Mouse (Mus musculus) embryonic facial prominence, embryonic 12.5 days (tissue): ENCODE results near the gene Gspt1. TPM values are rescaled to one million over a fixed set of nuclear protein-coding genes. Genes with fewer than 3 reads are reported as not detected.

Source experiments
- ATAC-seq: fragments of 200-750 bp; cut with Nextera tagmentation; 2 replicates; pipeline ENCODE4 v1.8.0; 2017; ENCODE audit not compliant: insufficient number of reproducible peaks, insufficient read depth, low FRiP score, low TSS enrichment
- H3K27ac ChIP-seq: fragments of 300-500 bp; sonication (generic); 2 replicates; pipeline ENCODE4 v1.5.1; 2016; ENCODE audit warnings: mild to moderate bottlenecking
- H3K27me3 ChIP-seq: fragments of 300-500 bp; sonication (generic); 2 replicates; pipeline ENCODE4 v1.6.1; 2016; ENCODE audit warnings: mild to moderate bottlenecking, moderate library complexity
- H3K36me3 ChIP-seq: fragments of 300-500 bp; sonication (generic); 2 replicates; pipeline ENCODE4 v1.6.1; 2016; ENCODE audit warnings: mild to moderate bottlenecking
- H3K4me1 ChIP-seq: fragments of 300-500 bp; sonication (generic); 2 replicates; pipeline ENCODE4 v1.6.1; 2016
- H3K4me2 ChIP-seq: fragments of 300-500 bp; sonication (generic); replicated peaks from 2 replicates; pipeline ENCODE4 v1.6.1; 2016; ENCODE audit warnings: mild to moderate bottlenecking, moderate library complexity
- H3K4me3 ChIP-seq: fragments of 300-500 bp; sonication (generic); 2 replicates; pipeline ENCODE4 v1.5.1; 2016; ENCODE audit warnings: mild to moderate bottlenecking
- H3K9ac ChIP-seq: fragments of 300-500 bp; sonication (generic); 2 replicates; pipeline ENCODE4 v1.6.1; 2016; ENCODE audit warnings: mild to moderate bottlenecking, moderate library complexity
- H3K9me3 ChIP-seq: fragments of 300-500 bp; sonication (generic); 2 replicates; pipeline ENCODE4 v1.6.1; 2016; ENCODE audit warnings: mild to moderate bottlenecking, moderate library complexity
- WGBS: fragments of 180-500 bp; shearing (Covaris S2); methylation state at CpG from one replicate; pipeline ENCODE4 v1.1.7; 2016; 5-methylcytosine and 5-hydroxymethylcytosine counted together
- polyA plus RNA-seq: library from polyadenylated mRNA; unstranded; fragments of >200 nt; fragmentation: Nextera tagmentation; extraction: Ambion mirVana; gene quantifications from 2 replicates; pipeline ENCODE4 v1.2.1, GENCODE M21; 2016

Gene Gspt1
- polyA plus RNA-seq, 1 experiment from 2014 or later, result 107 TPM

DNA sequence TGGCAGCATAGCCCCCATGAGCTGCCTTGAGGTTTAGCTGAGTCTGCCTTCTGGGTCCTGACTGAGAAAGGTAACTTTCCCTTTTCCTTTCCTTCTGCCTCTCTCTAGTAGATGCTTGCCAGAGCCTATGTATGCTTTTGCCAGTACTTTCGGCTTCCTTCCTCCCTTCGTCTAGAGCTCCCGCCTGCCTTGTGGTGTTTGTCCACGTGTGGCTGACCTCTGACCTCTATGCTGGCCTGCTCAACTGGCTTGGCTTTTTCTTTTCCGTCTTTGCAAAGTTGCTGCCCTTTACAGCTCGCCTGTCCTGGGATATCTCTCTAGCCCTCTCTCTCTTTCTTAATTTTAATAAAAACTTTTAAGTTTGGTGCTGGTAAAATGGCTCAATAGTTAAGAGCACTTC, 15.7 kb upstream of the Gspt1 start:
- Histone ChIP-seq H3K36me3 (no peaks in the 10 kb centered on the region), H3K27ac (no peak overlapping the region), H3K9ac (no peak overlapping the region), H3K27me3 (no peaks in the 10 kb centered on the region), H3K4me2 (no peak overlapping the region), H3K4me1 (no peaks in the 10 kb centered on the region; the same call in 1 of the 2 replicates), H3K9me3 (no peaks in the 10 kb centered on the region), H3K4me3 (no peak overlapping the region)
- 21% methylated on average over 6 of the region's 6 CpGs for WGBS
- ATAC-seq, result no peak

DNA sequence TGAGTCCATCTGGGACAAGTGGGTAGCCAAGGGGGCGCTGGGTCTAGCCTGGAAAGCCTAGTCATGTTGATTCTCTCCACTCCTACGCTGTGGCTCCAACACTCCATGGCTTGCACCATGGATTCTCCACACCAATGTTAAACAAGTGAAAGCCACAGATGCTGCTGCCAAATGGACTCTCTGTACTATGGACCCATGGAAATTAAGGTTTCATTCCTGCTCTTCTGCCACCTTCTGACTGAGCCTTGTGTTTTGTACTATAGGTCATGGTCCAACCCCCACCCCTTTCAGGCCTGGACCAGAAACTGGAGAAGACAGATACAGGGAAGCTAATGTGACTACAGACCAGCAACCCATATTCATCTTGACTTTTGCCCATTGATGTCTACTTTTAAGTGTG, 12.4 kb upstream of the Gspt1 start:
- Histone ChIP-seq H3K4me2 (no peak overlapping the region), H3K27ac (no peak overlapping the region), H3K4me3 (no peak overlapping the region), H3K27me3 (no peaks in the 10 kb centered on the region), H3K9me3 (no peaks in the 10 kb centered on the region), H3K36me3 (no peaks in the 10 kb centered on the region), H3K9ac (no peak overlapping the region), H3K4me1 (no peaks in the 10 kb centered on the region; the same call in 1 of the 2 replicates)
- WGBS, result 81% methylated on average over 2 of the region's 2 CpGs
- ATAC-seq, result no peak

DNA sequence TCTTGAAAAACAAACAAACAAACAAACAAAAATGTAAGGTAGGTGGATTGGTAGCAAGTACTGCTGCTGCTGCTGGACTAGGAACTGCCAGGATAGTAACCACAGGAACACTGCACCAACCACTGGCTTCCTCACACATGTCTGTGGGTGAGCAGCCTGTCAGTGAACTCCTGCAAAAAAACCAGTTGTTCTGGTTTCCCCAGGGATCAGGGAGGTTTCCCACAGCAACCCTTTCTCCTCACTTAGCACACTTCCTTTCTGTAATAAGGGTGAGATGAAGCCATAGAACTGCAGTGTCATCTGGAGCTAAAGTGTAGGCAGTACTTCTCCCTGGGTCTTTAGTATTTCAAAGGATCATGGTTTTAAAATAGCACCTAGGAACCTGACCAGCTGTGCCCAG, 9.1 kb upstream of the Gspt1 start:
- no peaks in the 10 kb centered on the region for H3K36me3 ChIP-seq

DNA sequence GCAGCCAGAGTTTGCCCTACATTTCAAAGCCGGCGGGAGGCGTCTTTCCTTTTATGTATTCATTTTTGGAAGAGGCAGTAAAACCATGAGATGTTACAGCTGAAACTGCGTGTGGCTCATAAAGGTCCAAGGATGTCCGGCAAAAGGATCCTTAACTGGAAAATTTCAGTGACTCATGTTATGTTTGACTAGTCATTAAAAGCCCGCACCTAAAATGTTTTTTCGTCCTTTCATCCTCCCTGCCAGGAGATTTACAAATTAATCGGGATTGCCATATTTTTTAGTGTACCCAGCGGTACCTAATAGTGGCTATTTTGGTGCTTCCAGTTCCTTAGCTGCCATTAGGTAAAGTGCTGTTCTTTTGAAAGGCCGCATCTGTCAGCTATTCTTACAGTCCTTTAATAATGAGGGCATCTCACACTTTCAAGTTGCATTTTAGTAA, 619 bp upstream of the Gspt1 start:
- H3K4me1 ChIP-seq, result peaks cover 12% of the 10 kb centered on the region
- WGBS, result 19% methylated on average over 10 of the region's 10 CpGs
- peak overlapping the region; percentile 100 for H3K4me3 ChIP-seq
- no peak for ATAC-seq
- no peaks in the 10 kb centered on the region for H3K27me3 ChIP-seq
- peak overlapping the region; percentile 60 for H3K9ac ChIP-seq
- H3K9me3 ChIP-seq, result no peaks in the 10 kb centered on the region
- H3K36me3 ChIP-seq, result no peaks in the 10 kb centered on the region
- peak overlapping the region; percentile 85 for H3K27ac ChIP-seq
- peak overlapping the region; percentile 82 for H3K4me2 ChIP-seq

More for the DNA sequence above, 9.1 kb upstream of the Gspt1 start:
- no peak overlapping the region for H3K27ac ChIP-seq
- no peaks in the 10 kb centered on the region for H3K27me3 ChIP-seq
- H3K9me3 ChIP-seq, result no peaks in the 10 kb centered on the region
- H3K4me3 ChIP-seq, result no peak overlapping the region
- H3K9ac ChIP-seq, result no peak overlapping the region
- ATAC-seq, result 0 out of 2 replicates have a peak, but pooled peaks have one; percentile 22
- H3K4me2 ChIP-seq, result no peak overlapping the region
- H3K4me1 ChIP-seq, result no peaks in the 10 kb centered on the region; the same call in 1 of the 2 replicates

DNA sequence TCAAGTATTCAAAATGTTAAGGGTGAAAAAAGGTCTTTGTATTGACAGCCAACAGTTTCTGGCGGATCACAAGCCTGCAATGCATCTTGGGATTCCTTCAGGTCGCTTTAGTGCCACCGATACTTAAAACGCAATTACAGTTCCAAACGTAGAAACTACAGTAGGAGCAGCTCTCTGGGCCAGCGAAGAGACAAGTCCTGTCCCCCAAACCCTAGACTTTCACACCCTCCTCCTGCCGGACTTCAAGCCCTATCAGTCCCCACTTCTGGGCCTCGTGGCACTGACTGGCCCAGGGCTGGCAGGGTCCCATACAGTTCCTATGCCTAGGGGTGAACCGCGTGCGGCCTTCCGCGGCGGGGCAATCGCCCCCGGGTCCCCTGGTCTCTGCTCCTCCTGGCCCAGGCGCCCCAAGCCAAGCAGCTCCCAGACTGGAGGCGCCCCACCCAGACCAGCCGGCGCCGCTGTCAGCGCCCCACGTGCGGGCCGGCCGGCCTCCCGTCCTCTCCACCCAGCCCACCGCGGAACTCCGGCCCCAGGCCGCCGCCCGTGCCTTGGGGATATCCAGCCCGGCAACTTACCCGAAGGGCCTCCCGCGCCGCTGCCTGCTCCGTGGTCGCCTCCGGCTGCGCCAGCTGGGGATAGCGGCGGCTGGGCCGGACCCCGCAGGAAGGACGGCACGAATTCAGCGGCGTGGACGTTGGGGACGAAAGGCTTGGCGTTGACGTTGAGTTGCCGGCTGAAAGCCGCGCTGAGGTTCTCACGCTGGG, 877 bp downstream of the Gspt1 start:
- H3K4me1 ChIP-seq, result peaks cover 12% of the 10 kb centered on the region
- no peaks in the 10 kb centered on the region for H3K9me3 ChIP-seq
- H3K4me3 ChIP-seq, result peak overlapping the region; percentile 100
- peak overlapping the region; percentile 94 for H3K27ac ChIP-seq
- H3K27me3 ChIP-seq, result no peaks in the 10 kb centered on the region
- H3K9ac ChIP-seq, result peak overlapping the region; percentile 92
- peak; percentile 61 for ATAC-seq
- H3K36me3 ChIP-seq, result no peaks in the 10 kb centered on the region
- WGBS, result under 1% methylated on average over 58 of the region's 58 CpGs
- peak overlapping the region; percentile 82 for H3K4me2 ChIP-seq

DNA sequence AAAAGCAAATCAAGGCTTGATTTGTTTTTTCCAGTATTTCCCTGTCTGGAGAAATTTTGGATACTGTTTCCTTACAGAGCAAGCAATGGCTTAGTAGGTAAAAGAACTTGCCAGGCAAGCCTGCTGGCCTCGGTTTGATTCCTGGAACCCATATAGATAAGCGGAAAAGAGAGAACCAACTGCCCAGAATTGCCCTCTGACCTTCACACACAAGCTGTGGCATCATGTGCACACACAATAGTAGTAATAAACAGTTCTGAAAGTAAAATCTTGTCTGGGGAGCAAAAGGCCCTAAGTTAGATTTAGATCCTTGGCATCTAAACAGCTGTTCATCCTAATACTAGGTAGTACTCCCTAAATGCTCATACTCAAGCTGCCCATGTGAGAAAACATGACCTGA, 6.3 kb downstream of the Gspt1 start:
- H3K27me3 ChIP-seq, result no peaks in the 10 kb centered on the region
- ATAC-seq, result no peak
- no peak overlapping the region for H3K4me2 ChIP-seq
- WGBS, result 85% methylated on average over 2 of the region's 2 CpGs
- H3K9ac ChIP-seq, result no peak overlapping the region
- H3K27ac ChIP-seq, result no peak overlapping the region
- H3K9me3 ChIP-seq, result no peaks in the 10 kb centered on the region
- H3K4me3 ChIP-seq, result no peak overlapping the region
- H3K36me3 ChIP-seq, result no peaks in the 10 kb centered on the region
- H3K4me1 ChIP-seq, result peaks cover 12% of the 10 kb centered on the region

DNA sequence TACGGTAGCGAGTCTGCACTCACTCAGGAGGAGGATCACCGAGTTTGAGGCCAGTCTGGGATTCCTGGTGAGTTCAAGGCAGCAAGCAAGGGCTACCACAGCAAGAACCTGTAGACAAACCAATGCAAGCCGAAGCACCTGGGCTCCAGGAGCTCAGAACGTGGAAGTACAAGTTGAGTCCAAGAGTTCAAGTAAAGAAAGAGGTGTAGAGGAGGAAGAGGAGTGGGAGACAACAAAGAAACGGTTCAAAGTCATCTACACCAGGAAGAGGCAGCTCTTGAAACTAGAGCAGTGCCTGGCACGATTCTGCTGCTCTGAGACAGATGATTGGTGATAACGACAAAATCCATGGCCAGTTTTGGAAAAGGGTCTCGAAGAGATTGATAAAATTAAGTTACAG, 8.4 kb downstream of the Gspt1 start:
- 86% methylated on average over 9 of the region's 9 CpGs for WGBS
- Histone ChIP-seq H3K27me3 (no peaks in the 10 kb centered on the region), H3K9me3 (no peaks in the 10 kb centered on the region), H3K27ac (no peak overlapping the region), H3K4me3 (no peak overlapping the region), H3K9ac (no peak overlapping the region), H3K4me1 (no peaks in the 10 kb centered on the region), H3K4me2 (no peak overlapping the region), H3K36me3 (no peaks in the 10 kb centered on the region)
- ATAC-seq, result no peak

DNA sequence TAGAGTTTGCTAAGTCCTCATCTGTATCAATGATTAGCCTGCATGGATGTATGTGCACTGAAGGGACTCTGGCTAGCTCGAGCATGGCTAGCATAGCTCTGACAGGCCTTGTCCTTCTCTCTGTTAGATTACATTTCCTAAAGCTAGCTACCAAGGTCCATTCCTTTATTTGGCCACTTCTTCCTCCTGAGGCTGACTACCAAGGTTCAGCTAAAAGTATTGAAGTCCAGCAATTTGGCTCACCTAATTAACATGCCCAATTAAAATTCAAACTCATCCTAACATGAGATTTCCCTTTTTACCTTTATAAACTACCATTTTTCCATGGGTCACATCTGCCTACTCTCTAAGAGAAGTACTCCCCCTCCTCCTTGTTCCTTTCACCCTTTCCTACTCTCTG, 11.7 kb downstream of the Gspt1 start:
- no peak for ATAC-seq
- H3K9ac ChIP-seq, result no peak overlapping the region
- peaks cover 10% of the 10 kb centered on the region for H3K36me3 ChIP-seq
- H3K4me2 ChIP-seq, result no peak overlapping the region
- 85% methylated on average over 1 of the region's 1 CpGs for WGBS
- no peaks in the 10 kb centered on the region for H3K27me3 ChIP-seq
- no peaks in the 10 kb centered on the region for H3K4me1 ChIP-seq
- no peak overlapping the region for H3K4me3 ChIP-seq
- no peak overlapping the region for H3K27ac ChIP-seq
- H3K9me3 ChIP-seq, result no peaks in the 10 kb centered on the region

DNA sequence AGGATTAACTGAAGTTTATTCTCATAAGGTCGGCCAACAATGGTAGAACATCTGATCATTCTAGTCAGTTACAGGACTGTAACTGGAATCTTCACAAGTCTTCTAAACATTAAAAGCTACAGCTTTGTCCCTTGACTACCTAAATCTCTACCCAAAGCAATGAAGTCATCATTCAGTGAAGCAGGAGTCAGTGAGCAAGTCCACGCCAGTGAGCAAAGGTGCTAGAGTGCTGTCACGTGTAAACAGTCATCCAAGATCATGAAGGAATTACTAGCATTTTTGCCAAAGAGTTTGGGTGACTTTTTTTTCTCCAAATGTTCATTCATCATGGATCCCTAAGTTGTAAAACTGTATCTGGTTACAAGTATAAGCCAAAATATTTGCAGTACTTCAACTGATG, 36.3 kb downstream of the Gspt1 start:
- no peaks in the 10 kb centered on the region for H3K4me1 ChIP-seq
- WGBS, result 85% methylated on average over 3 of the region's 3 CpGs
- H3K9ac ChIP-seq, result no peak overlapping the region
- H3K9me3 ChIP-seq, result no peaks in the 10 kb centered on the region
- no peaks in the 10 kb centered on the region for H3K27me3 ChIP-seq
- no peak overlapping the region for H3K4me3 ChIP-seq
- ATAC-seq, result no peak
- no peak overlapping the region for H3K27ac ChIP-seq
- H3K4me2 ChIP-seq, result no peak overlapping the region
- H3K36me3 ChIP-seq, result peaks cover 40% of the 10 kb centered on the region

DNA sequence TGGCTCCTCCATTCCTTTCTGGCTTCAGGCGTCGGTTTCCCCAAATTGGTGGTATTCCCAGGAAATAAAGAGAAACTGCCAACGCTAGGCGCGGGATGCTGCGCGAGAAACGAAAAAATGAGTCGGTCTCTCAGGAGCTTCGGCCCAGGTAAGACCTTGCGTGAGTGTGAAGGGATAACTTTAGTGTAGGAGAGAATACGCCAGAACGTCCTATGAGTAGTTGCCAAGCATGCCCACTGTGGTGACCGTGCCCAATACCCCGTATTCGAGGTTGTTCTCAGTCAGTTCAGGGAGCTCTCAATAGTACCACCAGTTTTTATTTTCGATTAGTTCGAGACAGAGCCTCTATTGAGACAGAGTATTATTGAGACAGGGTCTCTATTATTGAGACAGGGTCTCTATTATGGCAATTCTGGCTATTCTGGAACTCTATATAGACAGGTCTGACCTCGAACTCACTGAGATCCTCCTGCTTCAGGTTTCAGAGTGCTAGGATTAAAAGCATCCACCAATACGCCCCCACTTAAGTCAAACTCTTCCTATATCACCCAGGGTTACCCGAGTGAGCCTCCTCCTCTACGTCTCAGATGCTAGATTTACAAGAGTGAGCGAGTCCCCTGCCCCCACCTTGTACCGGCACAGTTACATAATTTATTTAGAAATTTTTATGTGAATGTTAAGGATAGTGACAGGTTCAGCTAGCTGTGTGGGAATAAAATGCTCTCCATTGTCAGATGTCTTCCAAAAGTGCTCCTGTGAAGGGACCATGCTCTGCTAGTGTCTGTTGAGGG, 50.3 kb downstream of the Gspt1 start:
- H3K36me3 ChIP-seq, result peaks cover 42% of the 10 kb centered on the region
- peak overlapping the region; percentile 86 for H3K4me3 ChIP-seq
- peaks cover 21% of the 10 kb centered on the region for H3K4me1 ChIP-seq
- WGBS, result 6% methylated on average over 24 of the region's 24 CpGs
- 0 out of 2 replicates have a peak, but pooled peaks have one; percentile 30 for ATAC-seq
- peak overlapping the region; percentile 87 for H3K4me2 ChIP-seq
- no peaks in the 10 kb centered on the region for H3K27me3 ChIP-seq
- H3K27ac ChIP-seq, result peak overlapping the region; percentile 85
- peak overlapping the region; percentile 89 for H3K9ac ChIP-seq
- H3K9me3 ChIP-seq, result no peaks in the 10 kb centered on the region

DNA sequence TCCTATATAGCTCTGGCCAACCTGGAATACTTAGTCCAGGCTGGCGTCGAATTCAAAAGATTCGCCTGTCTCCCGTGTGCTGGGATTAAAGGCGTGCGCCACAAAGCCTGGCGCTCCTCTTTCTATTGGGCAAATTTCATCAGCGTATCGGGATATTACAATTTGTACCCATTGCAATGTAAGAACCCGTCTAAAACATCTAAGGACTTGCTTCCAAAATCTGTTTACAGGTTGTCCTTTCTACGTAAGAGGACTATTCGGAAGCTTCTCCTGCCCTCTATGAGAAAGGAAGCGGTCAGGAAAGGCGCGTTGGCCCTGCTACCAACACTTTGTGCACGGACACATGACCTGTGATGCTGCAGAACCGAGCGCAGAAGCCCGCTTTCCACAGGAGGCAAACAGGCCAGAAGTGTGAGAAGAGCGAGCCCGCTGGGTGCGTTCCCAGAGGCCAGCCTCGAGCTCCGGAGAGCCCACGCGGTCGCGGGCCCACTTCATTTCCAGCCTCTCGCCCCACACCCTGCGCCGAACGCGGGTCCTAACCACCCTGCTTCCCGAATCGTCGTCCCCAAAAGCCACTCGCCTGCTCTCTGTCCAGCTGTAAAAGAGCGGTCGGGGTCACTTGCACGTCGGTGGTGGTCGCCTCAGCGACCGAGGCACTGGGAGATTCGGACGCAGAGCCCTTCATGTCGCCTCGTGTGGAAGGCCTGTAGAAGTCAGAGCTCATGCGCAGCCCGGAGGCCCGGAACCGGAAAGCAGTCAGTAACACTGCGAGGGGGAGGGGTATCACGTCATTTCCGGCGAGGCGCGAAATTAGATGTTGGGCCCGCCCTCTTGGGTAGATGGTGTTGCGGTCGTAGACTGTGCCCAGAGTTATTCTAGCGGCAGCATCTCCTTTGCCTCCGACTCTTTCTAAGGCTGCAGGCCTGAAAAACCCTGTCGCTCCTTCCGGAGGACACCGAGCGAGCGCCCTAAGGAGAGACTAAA, 51.3 kb downstream of the Gspt1 start, which contains the start of gene Rsl1d1:
Gene Rsl1d1 (minus strand): TSS at position 761 of the 984 bp plus-strand sequence.
- under 1% methylated on average over 68 of the region's 68 CpGs for WGBS
- H3K36me3 ChIP-seq, result peaks cover 45% of the 10 kb centered on the region
- ATAC-seq, result peak; percentile 96

More for the DNA sequence above, 51.3 kb downstream of the Gspt1 start, which contains the start of gene Rsl1d1:
- peaks cover 24% of the 10 kb centered on the region for H3K4me1 ChIP-seq
- peak within 1 kb of the TSS; percentile 86 for H3K4me3 ChIP-seq
- H3K4me2 ChIP-seq, result peak within 1 kb of the TSS; percentile 87
- no peaks in the 10 kb centered on the region for H3K27me3 ChIP-seq
- no peaks in the 10 kb centered on the region for H3K9me3 ChIP-seq
- H3K27ac ChIP-seq, result peak within 1 kb of the TSS; percentile 85
- H3K9ac ChIP-seq, result peak within 1 kb of the TSS; percentile 89
